ENCODE assay signal across 26 mouse cellular contexts in the genomic region with DNA sequence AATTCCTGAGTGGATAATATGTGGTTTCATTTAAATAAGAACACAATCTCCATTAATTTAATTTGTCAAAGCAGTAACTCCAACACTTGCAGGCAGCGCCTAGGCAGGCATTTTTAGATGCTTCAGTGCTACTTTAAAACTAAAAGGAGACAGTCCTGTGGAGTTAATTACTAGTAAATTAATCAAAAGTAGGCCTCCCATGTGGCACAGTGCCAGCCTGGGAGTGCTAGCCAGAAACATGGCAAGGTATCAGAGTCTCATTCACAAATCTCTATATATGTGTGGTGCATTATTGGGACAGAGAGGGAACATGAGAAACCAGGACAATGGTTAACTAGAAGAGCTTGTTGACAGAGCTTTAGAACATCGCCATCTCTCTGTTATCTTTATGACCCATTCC. TPM values are rescaled to one million over a fixed set of nuclear protein-coding genes. Genes with fewer than 3 reads are reported as not detected.
DNase-seq lines count a peak whose midpoint lies in the region; ATAC-seq and TF ChIP-seq lines count a peak whose summit lies in the region.
"Had no signal": no experiment of that assay in that cellular context is flagged by ENCODE, and none has a peak within 500 bp of the region (broad histone marks: within the 10 kb centered on the region; RNA-seq: fewer than 3 reads in every experiment).

No protein-coding gene starts in this region.

- TF ChIP-seq CTCF in midbrain, postnatal 0 days (IDR thresholded peaks at IDR 0.05), result no peak

- ATAC-seq in kidney, embryonic 15.5 days (replicated peaks; ENCODE audit: low FRiP score), result no peak
- no peak for ATAC-seq in midbrain, postnatal 0 days (ENCODE audit: low FRiP score)
- no peak for ATAC-seq in midbrain, embryonic 11.5 days (ENCODE audit: low FRiP score)
- ATAC-seq: CD4-positive, CD25-positive, alpha-beta regulatory T cell, adult 4 months; forebrain, embryonic 15.5 days; intestine, embryonic 16.5 days; midbrain, embryonic 16.5 days had no signal

- WGBS in kidney, embryonic 15.5 days, result 69% methylated on average over 2 of the region's 2 CpGs
- WGBS in midbrain, postnatal 0 days, result 90% methylated on average over 2 of the region's 2 CpGs
- 84% methylated on average over 2 of the region's 2 CpGs for WGBS in midbrain, embryonic 11.5 days

- H3K4me1 ChIP-seq in kidney, embryonic 15.5 days, result peaks cover 24% of the 10 kb centered on the region
- H3K4me1 ChIP-seq in midbrain, postnatal 0 days (ENCODE audit: insufficient read depth, low read length), result peaks cover 5% of the 10 kb centered on the region; the same call in 1 of the 2 replicates
- peaks cover 15% of the 10 kb centered on the region for H3K4me1 ChIP-seq in midbrain, embryonic 11.5 days (ENCODE audit: control insufficient read depth, insufficient read depth, low read length)

- H3K9me3 ChIP-seq in kidney, embryonic 15.5 days (replicated peaks), result no peaks in the 10 kb centered on the region
- no peaks in the 10 kb centered on the region for H3K9me3 ChIP-seq in midbrain, postnatal 0 days (ENCODE audit: low read length)
- H3K9me3 ChIP-seq in midbrain, embryonic 11.5 days (ENCODE audit: control insufficient read depth, low read length), result no peaks in the 10 kb centered on the region
- H3K9me3 ChIP-seq: forebrain, embryonic 15.5 days; heart, embryonic 15.5 days; limb, embryonic 12.5 days; neural tube, embryonic 12.5 days had no signal

- H3K4me3 ChIP-seq in kidney, embryonic 15.5 days (replicated peaks), result no peak overlapping the region
- no peak overlapping the region for H3K4me3 ChIP-seq in midbrain, postnatal 0 days (ENCODE audit: low read depth, low read length)
- no peak overlapping the region for H3K4me3 ChIP-seq in midbrain, embryonic 11.5 days (ENCODE audit: low read depth, low read length)
- H3K4me3 ChIP-seq: forebrain, embryonic 15.5 days; heart, embryonic 15.5 days; limb, embryonic 12.5 days; myocyte; neural tube, embryonic 12.5 days had no signal

- no peak overlapping the region for H3K4me2 ChIP-seq in kidney, embryonic 15.5 days
- H3K4me2 ChIP-seq in midbrain, postnatal 0 days (ENCODE audit: low read depth, low read length, poor library complexity, severe bottlenecking), result no peak overlapping the region
- no peak overlapping the region for H3K4me2 ChIP-seq in midbrain, embryonic 11.5 days
- H3K4me2 ChIP-seq: forebrain, embryonic 15.5 days; heart, embryonic 15.5 days; limb, embryonic 12.5 days; neural tube, embryonic 12.5 days had no signal

- H3K27me3 ChIP-seq in kidney, embryonic 15.5 days, result peaks cover 66% of the 10 kb centered on the region
- no peaks in the 10 kb centered on the region; the same call in none of the 2 replicates for H3K27me3 ChIP-seq in midbrain, postnatal 0 days (ENCODE audit: insufficient read depth, low read length)
- H3K27me3 ChIP-seq in midbrain, embryonic 11.5 days (ENCODE audit: control insufficient read depth, insufficient read depth, low read length), result peaks cover 41% of the 10 kb centered on the region

- H3K9ac ChIP-seq in kidney, embryonic 15.5 days, result no peak overlapping the region
- no peak overlapping the region for H3K9ac ChIP-seq in midbrain, postnatal 0 days (replicated peaks; ENCODE audit: low read length, poor library complexity, severe bottlenecking)
- no peak overlapping the region for H3K9ac ChIP-seq in midbrain, embryonic 11.5 days (ENCODE audit: low read length)
- H3K9ac ChIP-seq: forebrain, embryonic 15.5 days; heart, embryonic 15.5 days; limb, embryonic 12.5 days; neural tube, embryonic 12.5 days had no signal

- DNase-seq in cerebellum, postnatal 14 days, result peak; percentile 29 to 38
- no peak for DNase-seq in cerebellum, adult 11 months
- DNase-seq in kidney, postnatal 4 days, result peak; percentile 6 to 19
- DNase-seq in midbrain, postnatal 0 days (ENCODE audit: low spot score), result peak; percentile 26
- DNase-seq in midbrain, embryonic 11.5 days (ENCODE audit: low spot score, missing footprints), result no peak
- peak; percentile 8 for DNase-seq in brain, adult 2 months (ENCODE audit: low read depth, low spot score)
- no peak for DNase-seq in thymus, postnatal 10 days (ENCODE audit: low spot score in 2 of 2)
- DNase-seq: adrenal gland, postnatal 36 days; gastrocnemius, postnatal 10 days; kidney, adult 8-10 months; kidney, postnatal 10 days; layer of hippocampus, adult 9-11 months; lung, adult 2 months; lung, postnatal 10 days had no signal

- H3K36me3 ChIP-seq in kidney, embryonic 15.5 days, result no peaks in the 10 kb centered on the region
- no peaks in the 10 kb centered on the region for H3K36me3 ChIP-seq in midbrain, postnatal 0 days (ENCODE audit: insufficient read depth, low read length)
- no peaks in the 10 kb centered on the region for H3K36me3 ChIP-seq in midbrain, embryonic 11.5 days (ENCODE audit: control insufficient read depth, insufficient read depth, low read length)
- H3K36me3 ChIP-seq: forebrain, embryonic 15.5 days; heart, embryonic 15.5 days; limb, embryonic 12.5 days; neural tube, embryonic 12.5 days had no signal

- no peak overlapping the region for H3K27ac ChIP-seq in kidney, embryonic 15.5 days
- H3K27ac ChIP-seq in midbrain, postnatal 0 days (ENCODE audit: low read depth, low read length), result no peak overlapping the region
- no peak overlapping the region for H3K27ac ChIP-seq in midbrain, embryonic 11.5 days (ENCODE audit: low read depth, low read length)
- H3K27ac ChIP-seq: forebrain, embryonic 15.5 days; heart, embryonic 15.5 days; limb, embryonic 12.5 days; macrophage; neural tube, embryonic 12.5 days had no signal

RNA-seq across cellular contexts. Expression of a gene that starts 4.3 kb away (rescaled TPM):
- 0.82 and 1.0 TPM in 2 replicates for polyA plus RNA-seq in kidney, embryonic 15.5 days (2015; fragmentation: Nextera tagmentation; extraction: Ambion mirVana)
- 8.9 and 9.1 TPM in 2 replicates for total RNA-seq in midbrain, postnatal 0 days (2014; rRNA removed)
- polyA plus RNA-seq in midbrain, postnatal 0 days (2015; fragmentation: Nextera tagmentation; extraction: Ambion mirVana), result 2.2 and 2.5 TPM in 2 replicates
- polyA plus RNA-seq in midbrain, embryonic 11.5 days (2014; fragmentation: Nextera tagmentation; extraction: Ambion mirVana), result 0.05 TPM in 1 of 2 replicates, not detected in the other
- total RNA-seq: liver, adult 2 months; megakaryocyte-erythroid progenitor cell, adult 5-6 weeks had no signal
- polyA plus RNA-seq: CD4-positive, CD25-positive, alpha-beta regulatory T cell, adult 4 months; liver, adult 2 months; macrophage; myocyte had no signal

Comparison
In these comparisons a context has a peak if more than half of its experiments do, and no peak if none do; other contexts are left out.
1. DNase-seq: peak in cerebellum, postnatal 14 days (2 of 2), kidney, postnatal 4 days (2 of 2), midbrain, postnatal 0 days (single experiment) and brain, adult 2 months (single experiment); none in cerebellum, adult 11 months (single experiment), midbrain, embryonic 11.5 days (single experiment) and thymus, postnatal 10 days (0 of 2).